Mouse (Mus musculus): ENCODE data around the gene BC025920. TPM values are rescaled to one million over a fixed set of nuclear protein-coding genes. Genes with fewer than 3 reads are reported as not detected.

BC025920 gene
- polyA plus RNA-seq, 2 experiments: 0.11 to 2.4 TPM

DNA sequence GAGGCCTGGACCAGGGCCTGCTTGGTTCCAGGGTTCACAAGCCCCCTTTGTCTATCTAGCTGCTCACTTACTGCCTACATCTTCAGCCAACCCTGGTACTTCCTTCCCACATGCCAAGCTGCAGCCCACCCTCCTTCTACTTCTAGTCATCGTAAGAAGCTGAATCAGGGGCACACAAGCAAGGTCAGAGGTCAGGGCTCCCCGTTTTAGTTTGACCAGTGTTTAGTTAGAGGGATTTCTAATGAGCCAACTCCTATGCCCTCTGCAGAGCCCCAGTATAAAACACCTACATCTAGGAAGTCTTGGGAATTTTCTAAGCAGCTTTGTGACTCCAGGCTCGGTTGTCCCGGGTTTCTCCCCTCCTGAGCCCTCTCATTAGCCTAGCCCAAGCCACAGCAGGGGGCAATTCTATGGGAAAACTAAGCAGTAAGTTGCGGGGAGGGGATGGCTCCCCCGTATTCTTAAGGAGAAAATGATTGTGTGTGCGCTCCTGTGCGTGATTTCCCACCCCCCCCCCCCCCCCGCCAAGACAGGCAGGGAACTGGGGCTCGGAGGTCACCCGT lies 35.8 kb upstream of the BC025920 start:
- Histone ChIP-seq H3K9me3 (ENCODE audit: control insufficient read depth, low read length) (no peaks in the 10 kb centered on the region), H3K36me3 (replicated peaks; ENCODE audit: control insufficient read depth, insufficient read depth, low read depth) (peaks cover 5% of the 10 kb centered on the region), H3K27ac (no peak overlapping the region), H3K4me2 (ENCODE audit: low read depth) (peak overlapping the region; percentile 99), H3K4me3 (ENCODE audit: insufficient read depth in 1 of 2, low read depth in 2 of 2, low read length in 2 of 2) (peak overlapping the region; percentile 70 to 85), H3K27me3 (ENCODE audit: control insufficient read depth, insufficient read depth, low read length) (peaks cover 3% of the 10 kb centered on the region), H3K9ac (replicated peaks) (peak overlapping the region; percentile 69), H3K4me1 (replicated peaks; ENCODE audit: control insufficient read depth in 2 of 2, insufficient read depth in 2 of 2, low read length in 1 of 2) (peaks cover 23 to 37% of the 10 kb centered on the region in 2 experiments)
- DNase-seq (ENCODE audit: low read depth in 3 of 3, low spot score in 3 of 3): no peak
- TF ChIP-seq CTCF (IDR thresholded peaks at IDR 0.05; ENCODE audit: low read depth) (no peak), EP300 (IDR thresholded peaks at IDR 0.05; ENCODE audit: low read depth) (no peak)
- no peak for ATAC-seq (ENCODE audit: insufficient read depth)
- WGBS (ENCODE audit: insufficient replicate concordance): 16% methylated on average over 8 of the region's 11 CpGs

DNA sequence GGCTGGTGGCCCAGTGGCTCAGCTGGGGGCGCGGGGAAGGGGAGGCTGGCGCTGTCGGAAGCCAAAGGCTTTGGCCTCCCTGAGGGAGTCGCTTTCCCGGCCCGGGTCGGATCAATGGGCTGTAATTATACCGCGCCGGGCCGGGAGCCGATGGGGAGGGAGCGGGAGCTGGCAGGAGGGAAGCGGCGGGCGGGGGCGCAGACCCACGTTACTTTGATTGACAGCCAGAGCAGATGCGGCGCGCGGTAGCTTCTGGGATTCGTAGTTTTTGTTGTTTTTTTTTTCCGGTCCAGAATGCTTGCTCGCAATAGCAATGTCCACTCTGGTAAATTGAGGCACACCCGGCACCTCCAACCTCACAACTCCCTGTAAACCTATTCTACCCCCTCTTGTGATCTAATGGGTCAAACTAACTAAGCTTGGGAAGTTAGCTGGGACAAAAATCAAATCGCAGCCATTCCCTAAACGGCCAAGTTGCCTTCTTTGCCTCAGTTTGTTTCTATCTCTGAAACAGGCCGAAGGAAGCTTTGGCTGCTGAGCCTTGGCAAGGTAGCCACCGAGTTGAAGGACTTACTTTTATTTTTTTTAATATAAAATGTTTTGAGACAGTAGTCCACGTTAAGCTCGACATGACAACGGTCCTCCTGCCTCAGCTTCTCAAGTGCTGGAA lies 35.1 kb upstream of the BC025920 start:
- peak overlapping the region; percentile 81 for H3K27ac ChIP-seq
- TF ChIP-seq EP300 (IDR thresholded peaks at IDR 0.05; ENCODE audit: low read depth): no peak
- TF ChIP-seq CTCF (IDR thresholded peaks at IDR 0.05; ENCODE audit: low read depth): 0 out of 2 replicates have a peak, but pooled peaks have one; percentile 14
- DNase-seq (ENCODE audit: low read depth in 3 of 3, low spot score in 3 of 3) (peak; percentile 74 to 76 (median 74)), ATAC-seq (ENCODE audit: insufficient read depth) (peak; percentile 32)
- peak overlapping the region; percentile 69 for H3K9ac ChIP-seq (replicated peaks)
- 0% methylated on average over 34 of the region's 34 CpGs for WGBS (ENCODE audit: insufficient replicate concordance)
- H3K4me3 ChIP-seq (ENCODE audit: insufficient read depth in 1 of 2, low read depth in 2 of 2, low read length in 2 of 2): peak overlapping the region; percentile 70 to 85
- peaks cover 3% of the 10 kb centered on the region; the same call in 1 of the 2 replicates for H3K36me3 ChIP-seq (replicated peaks; ENCODE audit: control insufficient read depth, insufficient read depth, low read depth)
- no peaks in the 10 kb centered on the region for H3K9me3 ChIP-seq (ENCODE audit: control insufficient read depth, low read length)
- peaks cover 30 to 40% of the 10 kb centered on the region in 2 experiments for H3K4me1 ChIP-seq (replicated peaks; ENCODE audit: control insufficient read depth in 2 of 2, insufficient read depth in 2 of 2, low read length in 1 of 2)
- H3K4me2 ChIP-seq (ENCODE audit: low read depth): peak overlapping the region; percentile 99
- H3K27me3 ChIP-seq (ENCODE audit: control insufficient read depth, insufficient read depth, low read length): peaks cover 10% of the 10 kb centered on the region

DNA sequence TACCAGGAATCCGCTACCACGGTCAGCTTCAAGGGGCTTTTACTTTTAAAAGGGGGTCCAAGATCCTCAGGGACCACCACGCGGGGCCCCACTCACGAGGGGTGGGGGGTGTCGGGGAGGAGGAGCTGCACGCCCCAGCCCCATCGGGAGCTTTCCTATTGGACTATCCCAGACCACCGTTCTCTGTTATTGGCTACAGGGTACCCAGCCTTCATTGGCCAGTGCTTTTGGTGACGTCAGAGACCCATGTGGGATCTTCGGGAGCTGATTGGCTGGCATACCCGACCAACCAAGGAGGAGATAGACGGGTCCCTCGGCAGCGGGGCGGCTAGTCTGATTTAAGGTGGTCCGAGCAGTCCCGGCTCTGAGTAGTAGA lies 34.6 kb upstream of the BC025920 start:
- ATAC-seq (ENCODE audit: insufficient read depth): peak; percentile 85
- H3K27me3 ChIP-seq (ENCODE audit: control insufficient read depth, insufficient read depth, low read length): peaks cover 11% of the 10 kb centered on the region

DNA sequence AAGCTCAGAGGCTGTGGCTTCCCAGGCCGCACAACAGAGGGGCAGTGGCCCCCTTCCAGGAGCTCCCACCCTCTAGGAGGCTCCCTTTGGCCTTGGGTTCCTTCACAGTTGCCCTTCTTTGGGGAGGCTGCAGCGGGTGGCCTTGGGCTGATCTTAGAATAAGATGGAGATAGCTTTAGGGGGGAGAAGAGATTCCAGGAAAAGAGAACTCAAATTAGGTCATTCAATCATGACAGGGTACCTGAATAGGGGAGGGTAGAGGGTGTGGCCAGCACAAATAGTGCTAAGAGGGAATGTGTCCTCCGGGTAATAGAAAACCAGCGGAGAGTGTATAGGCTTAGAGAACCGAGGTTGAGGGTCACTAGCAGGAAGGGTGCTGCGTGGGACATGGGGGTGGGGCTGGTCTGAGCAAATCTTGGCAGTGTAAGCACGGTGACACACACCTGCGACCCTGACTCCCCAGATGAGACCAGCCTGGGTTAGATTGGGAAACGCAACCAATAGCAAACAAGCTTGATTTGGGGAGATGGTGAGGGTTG lies 33.9 kb upstream of the BC025920 start:
- WGBS (ENCODE audit: insufficient replicate concordance): 9% methylated on average over 9 of the region's 9 CpGs
- no peaks in the 10 kb centered on the region for H3K36me3 ChIP-seq (replicated peaks; ENCODE audit: control insufficient read depth, insufficient read depth, low read depth)
- H3K4me2 ChIP-seq (ENCODE audit: low read depth): peak overlapping the region; percentile 99
- H3K9me3 ChIP-seq (ENCODE audit: control insufficient read depth, low read length): no peaks in the 10 kb centered on the region
- peaks cover 11% of the 10 kb centered on the region for H3K27me3 ChIP-seq (ENCODE audit: control insufficient read depth, insufficient read depth, low read length)
- H3K4me3 ChIP-seq (ENCODE audit: insufficient read depth in 1 of 2, low read depth in 2 of 2, low read length in 2 of 2): peak overlapping the region; percentile 50 to 70
- peaks cover 30 to 40% of the 10 kb centered on the region in 2 experiments for H3K4me1 ChIP-seq (replicated peaks; ENCODE audit: control insufficient read depth in 2 of 2, insufficient read depth in 2 of 2, low read length in 1 of 2)
- DNase-seq (ENCODE audit: low read depth in 3 of 3, low spot score in 3 of 3): no peak
- H3K9ac ChIP-seq (replicated peaks): no peak overlapping the region
- H3K27ac ChIP-seq: no peak overlapping the region
- TF ChIP-seq CTCF (IDR thresholded peaks at IDR 0.05; ENCODE audit: low read depth) (no peak), EP300 (IDR thresholded peaks at IDR 0.05; ENCODE audit: low read depth) (no peak)
- peak; percentile 1 for ATAC-seq (ENCODE audit: insufficient read depth)

More for the DNA sequence above, 34.6 kb upstream of the BC025920 start:
- Histone ChIP-seq H3K27ac (peak overlapping the region; percentile 81), H3K9ac (replicated peaks) (peak overlapping the region; percentile 56), H3K36me3 (replicated peaks; ENCODE audit: control insufficient read depth, insufficient read depth, low read depth) (no peaks in the 10 kb centered on the region), H3K4me1 (replicated peaks; ENCODE audit: control insufficient read depth in 2 of 2, insufficient read depth in 2 of 2, low read length in 1 of 2) (peaks cover 30 to 40% of the 10 kb centered on the region in 2 experiments), H3K4me3 (ENCODE audit: insufficient read depth in 1 of 2, low read depth in 2 of 2, low read length in 2 of 2) (peak overlapping the region; percentile 70 to 85), H3K9me3 (ENCODE audit: control insufficient read depth, low read length) (no peaks in the 10 kb centered on the region), H3K4me2 (ENCODE audit: low read depth) (peak overlapping the region; percentile 99)
- WGBS (ENCODE audit: insufficient replicate concordance): under 1% methylated on average over 18 of the region's 18 CpGs
- peak; percentile 95 to 96 (median 96) for DNase-seq (ENCODE audit: low read depth in 3 of 3, low spot score in 3 of 3)
- TF ChIP-seq CTCF (IDR thresholded peaks at IDR 0.05; ENCODE audit: low read depth) (no peak), EP300 (IDR thresholded peaks at IDR 0.05; ENCODE audit: low read depth) (no peak)

DNA sequence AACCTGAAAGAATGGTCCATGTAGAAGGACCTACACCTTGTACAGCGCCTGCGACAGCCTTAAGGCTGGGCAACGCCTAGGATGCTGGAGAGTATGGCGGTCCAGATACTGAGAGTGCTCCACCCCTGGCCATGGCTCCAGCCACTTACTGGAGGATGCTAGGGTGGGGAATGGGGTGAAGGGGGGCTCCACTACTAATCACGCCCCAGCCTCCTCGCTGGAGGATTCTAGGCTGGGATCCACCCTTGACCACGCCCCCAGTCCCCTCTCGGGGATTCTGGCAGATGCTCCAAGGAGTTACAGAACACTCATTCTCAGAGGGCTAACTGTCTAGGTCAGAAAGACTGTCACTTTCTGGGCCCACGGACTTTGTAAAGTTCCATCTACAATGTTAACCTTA lies 33.1 kb upstream of the BC025920 start:
- H3K27ac ChIP-seq: peak overlapping the region; percentile 23; the same call in 1 of the 2 replicates
- H3K36me3 ChIP-seq (replicated peaks; ENCODE audit: control insufficient read depth, insufficient read depth, low read depth): no peaks in the 10 kb centered on the region
- H3K9me3 ChIP-seq (ENCODE audit: control insufficient read depth, low read length): no peaks in the 10 kb centered on the region
- peaks cover 11% of the 10 kb centered on the region for H3K27me3 ChIP-seq (ENCODE audit: control insufficient read depth, insufficient read depth, low read length)
- DNase-seq (ENCODE audit: low read depth in 3 of 3, low spot score in 3 of 3): peak in 2 of 3 experiments; percentile 56 to 57
- no peak overlapping the region for H3K9ac ChIP-seq (replicated peaks)
- ATAC-seq (ENCODE audit: insufficient read depth): peak; percentile 68
- H3K4me3 ChIP-seq (ENCODE audit: insufficient read depth in 1 of 2, low read depth in 2 of 2, low read length in 2 of 2): peak overlapping the region in 1 of 2 experiments; percentile 18; a peak in 1 of 4 replicates
- WGBS (ENCODE audit: insufficient replicate concordance): 8% methylated on average over 9 of the region's 9 CpGs
- no peak for TF ChIP-seq EP300 (IDR thresholded peaks at IDR 0.05; ENCODE audit: low read depth)
- TF ChIP-seq CTCF (IDR thresholded peaks at IDR 0.05; ENCODE audit: low read depth): no peak
- H3K4me1 ChIP-seq (replicated peaks; ENCODE audit: control insufficient read depth in 2 of 2, insufficient read depth in 2 of 2, low read length in 1 of 2): peaks cover 30 to 39% of the 10 kb centered on the region in 2 experiments
- H3K4me2 ChIP-seq (ENCODE audit: low read depth): peak overlapping the region; percentile 99

All from liver, embryonic 14.5 days (tissue).